Mouse (Mus musculus): ENCODE measurements around the gene Fbxl14. TPM values are rescaled to one million over a fixed set of nuclear protein-coding genes. Genes with fewer than 3 reads are reported as not detected.

Gene Fbxl14
- polyA plus RNA-seq (2012; rRNA removed; ENCODE audit: low replicate concordance), result 33.5 and 62.2 TPM in 2 replicates

DNA sequence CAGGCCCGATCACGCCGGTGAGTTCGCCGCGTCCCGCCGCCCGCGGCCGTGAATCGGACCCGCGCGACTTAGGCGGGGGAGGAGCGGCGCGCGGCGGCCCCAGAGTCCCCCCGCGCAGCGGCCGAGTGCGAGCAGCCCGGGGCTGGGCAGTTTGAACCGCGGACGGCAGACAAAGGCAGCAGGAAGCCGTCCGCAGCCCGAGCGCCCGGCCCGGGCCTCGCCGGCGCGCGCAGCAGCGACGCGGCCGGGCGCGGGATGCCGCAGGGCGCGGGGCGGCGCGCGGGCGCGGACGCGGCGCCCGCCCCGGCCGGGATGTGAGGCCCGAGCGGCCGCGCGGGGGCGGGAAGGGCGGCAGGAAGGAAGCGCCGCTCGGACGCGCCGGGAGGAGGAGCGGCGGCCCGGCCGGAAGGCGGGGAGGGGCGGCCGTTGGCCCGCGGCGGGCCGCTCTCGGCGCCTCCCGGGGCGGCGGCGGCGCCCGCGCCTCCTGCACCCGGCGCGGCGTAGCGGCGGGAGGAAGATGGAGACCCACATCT, at the start of gene Fbxl14:
Fbxl14 (plus strand) TSS at position 326 of the 533 bp plus-strand sequence.

Other genes with a start within 250 kb of the Fbxl14 start
- gene Cacna2d4, start 243.1 kb upstream of the Fbxl14 start, polyA plus RNA-seq (2012; rRNA removed; ENCODE audit: low replicate concordance), result 0.21 and 0.77 TPM in 2 replicates
- 0.14 and 1.5 TPM in 2 replicates for gene Lrtm2, start 148.9 kb upstream of the Fbxl14 start, polyA plus RNA-seq (2012; rRNA removed; ENCODE audit: low replicate concordance)
- 188 and 313 TPM in 2 replicates for gene Adipor2, start 62.0 kb upstream of the Fbxl14 start, polyA plus RNA-seq (2012; rRNA removed; ENCODE audit: low replicate concordance)
- 1.3 and 12.7 TPM in 2 replicates for gene Wnt5b, start 64.7 kb downstream of the Fbxl14 start, polyA plus RNA-seq (2012; rRNA removed; ENCODE audit: low replicate concordance)